Mouse (Mus musculus): ENCODE results near the gene Pcsk6.

DNA sequence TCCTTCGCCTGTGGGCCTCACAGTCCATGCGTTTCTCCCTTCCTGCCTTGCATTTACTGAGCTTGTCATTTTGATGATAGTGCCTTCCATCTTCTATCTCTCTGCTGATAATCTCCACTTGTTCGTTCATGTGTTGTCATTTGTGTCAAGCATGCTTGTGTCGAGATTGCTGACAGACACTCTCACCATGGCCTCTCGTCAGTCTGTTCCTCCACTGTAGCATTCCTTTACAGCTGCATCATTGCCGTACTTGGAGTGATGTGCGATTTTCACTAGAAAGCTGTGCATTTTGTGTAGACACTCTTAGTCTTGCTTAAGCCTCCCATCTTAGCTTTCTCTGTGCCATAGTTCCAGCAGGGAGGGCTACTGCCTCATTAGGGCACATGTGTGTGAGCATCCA is 79.5 kb downstream of the Pcsk6 start:
- TF ChIP-seq POLR2A (IDR thresholded peaks at IDR 0.05; ENCODE audit: borderline replicate concordance, insufficient read depth, low read length) (no peak), CTCF (IDR thresholded peaks at IDR 0.05; ENCODE audit: borderline replicate concordance, insufficient read depth, low read depth, low read length) (no peak)

Measured in cerebellum, adult 2 months (tissue).